Mouse (Mus musculus) heart, postnatal 0 days (tissue): ENCODE measurements at regions not wholly inside any gene's neighbourhood (a gene's known extent, or its start where the extent isn't known, plus 50 kb on each side); places are given as distances from the start of the nearest gene placed in this dataset.

Source experiments
- CTCF ChIP-seq: IDR thresholded peaks from 2 replicates; pipeline ENCODE4 v1.5.1; 2016; ENCODE audit warnings: antibody characterized with exemption, control low read depth, low read depth
- EP300 ChIP-seq: IDR thresholded peaks from 2 replicates; pipeline ENCODE4 v1.6.1; 2016; ENCODE audit warnings: antibody characterized with exemption, low read depth

DNA sequence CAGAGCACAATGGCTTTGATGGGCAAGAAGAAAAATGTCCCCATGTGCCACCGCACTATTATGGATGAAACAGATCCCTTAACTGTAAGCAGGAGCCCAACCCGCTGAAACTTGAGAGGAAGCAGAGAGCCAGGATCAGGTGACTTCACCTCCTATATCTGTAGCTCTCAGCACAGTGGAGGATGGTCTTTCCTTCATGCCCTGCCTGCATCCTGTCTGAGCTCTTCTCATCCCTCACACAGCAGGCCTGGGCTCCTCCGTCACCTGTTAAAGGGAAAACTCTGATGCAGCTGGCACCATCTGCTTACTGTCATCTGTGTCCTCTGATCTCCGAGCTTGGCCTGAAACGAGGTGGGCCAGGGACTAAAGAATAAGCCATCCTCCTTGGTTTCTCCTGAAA is 224.8 kb upstream of the Elac2 start:
- TF ChIP-seq CTCF: no peak
- TF ChIP-seq EP300: no peak
